16 mouse cellular contexts compared by ENCODE assay signal in genomic region chr10:14210445-14210844, GRCm38 (mm10).
DNase-seq lines count a peak whose midpoint lies in the region; TF ChIP-seq lines count a peak whose summit lies in the region.
"Had no signal": no experiment of that assay in that cellular context is flagged by ENCODE, and none has a peak within 500 bp of the region (broad histone marks: within the 10 kb centered on the region; RNA-seq: fewer than 3 reads in every experiment).

No protein-coding gene starts in this region.

- peak in 1 of 2 experiments; percentile 46 for DNase-seq in layer of hippocampus, adult 2 months (ENCODE audit: low spot score in 2 of 2)
- DNase-seq in layer of hippocampus, postnatal 36 days = no peak
- peak; percentile 77 to 91 for DNase-seq in frontal cortex, adult 2 months (ENCODE audit: extremely low spot score in 1 of 2, low spot score in 1 of 2)
- peak; percentile 78 to 97 for DNase-seq in left cerebral cortex, postnatal 25 days (ENCODE audit: low spot score in 2 of 2)
- DNase-seq in right cerebral cortex, postnatal 36 days (ENCODE audit: low spot score in 2 of 2) = peak; percentile 78 to 89
- DNase-seq in heart, postnatal 36 days = no peak
- no peak for DNase-seq in embryo, embryonic 10 days (ENCODE audit: low spot score)
- DNase-seq in gastrocnemius, postnatal 10 days = no peak
- DNase-seq: adrenal gland, adult 2 months; cerebellum, adult 2 months; gastrocnemius, postnatal 25 days; kidney, adult 18-20 months; kidney, postnatal 25 days; retina, postnatal 1 day had no signal

- H3K27ac ChIP-seq in layer of hippocampus, adult 2 months = peak overlapping the region; percentile 86
- H3K27ac ChIP-seq: liver, embryonic 14.5 days had no signal

- no peak for TF ChIP-seq CTCF in layer of hippocampus, adult 2 months (conservative IDR thresholded peaks at IDR 0.05)

- intact Hi-C loops in left cerebral cortex, postnatal 25 days (cut with DNase I) = loop anchor here (1.0 to 10.0 kb wide), 7 partner anchors 14 to 624 kb away; no protein-coding TSS in a partner anchor
- intact Hi-C loops in heart, postnatal 36 days (cut with DNase I) = loop anchor here (10.0 kb wide), 1 partner anchor 174 kb away; no protein-coding TSS in a partner anchor

- no peak overlapping the region for H3K4me3 ChIP-seq in layer of hippocampus, adult 2 months
- H3K4me3 ChIP-seq: erythroblast, embryonic 14.5 days had no signal

Comparison
In these comparisons a context has a peak if more than half of its experiments do, and no peak if none do; other contexts are left out.
1. DNase-seq: peak in frontal cortex, adult 2 months (2 of 2), left cerebral cortex, postnatal 25 days (2 of 2) and right cerebral cortex, postnatal 36 days (2 of 2); none in layer of hippocampus, postnatal 36 days (0 of 2), heart, postnatal 36 days (0 of 2), embryo, embryonic 10 days (single experiment) and gastrocnemius, postnatal 10 days (single experiment).